Mouse (Mus musculus) kidney, postnatal 0 days (tissue): ENCODE measurements around the gene Popdc2. TPM values are rescaled to one million over a fixed set of nuclear protein-coding genes. Genes with fewer than 3 reads are reported as not detected.

ENCODE experiments used
- ATAC-seq: fragments of 200-750 bp; cut with Nextera tagmentation; replicated peaks from 2 replicates; pipeline ENCODE4 v1.8.0; 2017; ENCODE audit warnings: low read depth, moderate number of reproducible peaks, moderate TSS enrichment, moderate library complexity; ENCODE audit not compliant: low FRiP score
- DNase-seq: peaks from one replicate; pipeline ENCODE4 v3.0.0-alpha.2; 2016; ENCODE audit warnings: low spot score
- H3K27ac ChIP-seq: fragments of 300-500 bp; sonication (generic); 2 replicates; pipeline ENCODE4 v1.5.1; 2014; ENCODE audit warnings: mild to moderate bottlenecking
- H3K27me3 ChIP-seq: fragments of 300-500 bp; sonication (generic); 2 replicates; pipeline ENCODE4 v1.6.1; 2014; ENCODE audit warnings: low read length, mixed read lengths; ENCODE audit not compliant: insufficient read depth
- H3K36me3 ChIP-seq: fragments of 300-500 bp; sonication (generic); 2 replicates; pipeline ENCODE4 v1.6.1; 2014; ENCODE audit warnings: low read length, mixed read lengths; ENCODE audit not compliant: insufficient read depth
- H3K4me1 ChIP-seq: fragments of 300-500 bp; sonication (generic); replicated peaks from 2 replicates; pipeline ENCODE4 v1.6.1; 2014; ENCODE audit warnings: antibody characterized with exemption, low read length, mixed read lengths; ENCODE audit not compliant: insufficient read depth
- H3K4me2 ChIP-seq: fragments of 300-500 bp; sonication (generic); 2 replicates; pipeline ENCODE4 v1.6.1; 2014; ENCODE audit warnings: mild to moderate bottlenecking, low read length, moderate library complexity, mixed read lengths
- H3K4me3 ChIP-seq: fragments of 300-500 bp; sonication (generic); replicated peaks from 2 replicates; pipeline ENCODE4 v1.5.1; 2014; ENCODE audit warnings: low read depth, low read length
- H3K9ac ChIP-seq: fragments of 300-500 bp; sonication (generic); 2 replicates; pipeline ENCODE4 v1.6.1; 2014; ENCODE audit warnings: low read depth, low read length
- H3K9me3 ChIP-seq: fragments of 300-500 bp; sonication (generic); replicated peaks from 2 replicates; pipeline ENCODE4 v1.6.1; 2016; ENCODE audit warnings: low read length, inconsistent platforms, mixed read lengths
- CTCF ChIP-seq: IDR thresholded peaks from 2 replicates; pipeline ENCODE4 v1.5.1; 2016; ENCODE audit warnings: antibody characterized with exemption, low read depth, mild to moderate bottlenecking, moderate library complexity
- WGBS: fragments of 180-500 bp; shearing (Covaris S2); extraction: QIAGEN DNeasy Blood & Tissue Kit; methylation state at CpG from one replicate; pipeline ENCODE4 v1.1.7; 2014; 5-methylcytosine and 5-hydroxymethylcytosine counted together
- polyA plus RNA-seq: library from polyadenylated mRNA; unstranded; fragments of >200 nt; fragmentation: Nextera tagmentation; extraction: Ambion mirVana; gene quantifications from 2 replicates; pipeline ENCODE4 v1.2.1, GENCODE M21; 2015

The Popdc2 gene
- polyA plus RNA-seq, 1 experiment from 2014 or later = 0.55 TPM

GRCm38 (mm10) chr16:38359857-38360256, 2.2 kb upstream of the Popdc2 start:
- Histone ChIP-seq H3K36me3 (0 out of 2 replicates have a peak, but pooled peaks cover 6% of the 10 kb centered on the region), H3K4me2 (no peak overlapping the region), H3K4me1 (0 out of 2 replicates have a peak, but pooled peaks cover 3% of the 10 kb centered on the region), H3K9ac (no peak overlapping the region), H3K4me3 (no peak overlapping the region), H3K9me3 (no peaks in the 10 kb centered on the region), H3K27me3 (no peaks in the 10 kb centered on the region), H3K27ac (no peak overlapping the region)
- ATAC-seq (no peak), DNase-seq (no peak)
- TF ChIP-seq CTCF = no peak
- 69% methylated on average over 3 of the region's 3 CpGs for WGBS

- Histone ChIP-seq H3K4me3 (no peak overlapping the region), H3K27ac (no peak overlapping the region), H3K4me2 (no peak overlapping the region), H3K9ac (no peak overlapping the region), H3K4me1 (0 out of 2 replicates have a peak, but pooled peaks cover 3% of the 10 kb centered on the region), H3K27me3 (no peaks in the 10 kb centered on the region), H3K36me3 (0 out of 2 replicates have a peak, but pooled peaks cover 6% of the 10 kb centered on the region), H3K9me3 (no peaks in the 10 kb centered on the region)
- DNase-seq (no peak), ATAC-seq (peak; percentile 21; the same call in 1 of the 2 replicates)
- 43% methylated on average over 2 of the region's 2 CpGs for WGBS
- no peak for TF ChIP-seq CTCF
These were observed 1.7 kb upstream of the Popdc2 start for GRCm38 (mm10) chr16:38360317-38360716.

GRCm38 (mm10) chr16:38362493-38363255, 665 bp downstream of the Popdc2 start:
- WGBS = 66% methylated on average over 20 of the region's 20 CpGs
- no peak overlapping the region for H3K27ac ChIP-seq
- ATAC-seq (0 out of 2 replicates have a peak, but pooled peaks have one; percentile 25), DNase-seq (no peak)
- H3K4me3 ChIP-seq = no peak overlapping the region
- H3K4me1 ChIP-seq = 0 out of 2 replicates have a peak, but pooled peaks cover 3% of the 10 kb centered on the region
- H3K4me2 ChIP-seq = no peak overlapping the region
- no peak for TF ChIP-seq CTCF
- H3K9me3 ChIP-seq = no peaks in the 10 kb centered on the region
- H3K9ac ChIP-seq = no peak overlapping the region
- H3K27me3 ChIP-seq = no peaks in the 10 kb centered on the region
- H3K36me3 ChIP-seq = no peaks in the 10 kb centered on the region

- WGBS = 76% methylated on average over 3 of the region's 3 CpGs
- H3K27ac ChIP-seq = no peak overlapping the region
These were observed 1.2 kb downstream of the Popdc2 start for GRCm38 (mm10) chr16:38363256-38363595.

GRCm38 (mm10) chr16:38363657-38364056, 1.6 kb downstream of the Popdc2 start:
- no peak for TF ChIP-seq CTCF
- no peak for DNase-seq
- Histone ChIP-seq H3K27ac (no peak overlapping the region), H3K4me3 (no peak overlapping the region), H3K9ac (no peak overlapping the region), H3K27me3 (no peaks in the 10 kb centered on the region), H3K9me3 (no peaks in the 10 kb centered on the region), H3K4me1 (0 out of 2 replicates have a peak, but pooled peaks cover 3% of the 10 kb centered on the region), H3K36me3 (no peaks in the 10 kb centered on the region), H3K4me2 (no peak overlapping the region)
- no peak for ATAC-seq
- WGBS = 80% methylated on average over 7 of the region's 7 CpGs

More at GRCm38 (mm10) chr16:38363256-38363595, 1.2 kb downstream of the Popdc2 start:
- Histone ChIP-seq H3K9ac (no peak overlapping the region), H3K36me3 (no peaks in the 10 kb centered on the region), H3K4me3 (no peak overlapping the region), H3K4me2 (no peak overlapping the region), H3K4me1 (0 out of 2 replicates have a peak, but pooled peaks cover 3% of the 10 kb centered on the region), H3K9me3 (no peaks in the 10 kb centered on the region), H3K27me3 (no peaks in the 10 kb centered on the region)
- no peak for ATAC-seq
- no peak for TF ChIP-seq CTCF
- DNase-seq = no peak

GRCm38 (mm10) chr16:38365390-38365789, 3.4 kb downstream of the Popdc2 start:
- 87% methylated on average over 10 of the region's 10 CpGs for WGBS
- DNase-seq = no peak
- no peak for TF ChIP-seq CTCF
- H3K4me1 ChIP-seq = 0 out of 2 replicates have a peak, but pooled peaks cover 3% of the 10 kb centered on the region
- H3K4me2 ChIP-seq = no peak overlapping the region
- ATAC-seq = no peak
- H3K9me3 ChIP-seq = no peaks in the 10 kb centered on the region
- no peaks in the 10 kb centered on the region for H3K36me3 ChIP-seq
- H3K4me3 ChIP-seq = no peak overlapping the region
- no peak overlapping the region for H3K27ac ChIP-seq
- no peaks in the 10 kb centered on the region for H3K27me3 ChIP-seq
- H3K9ac ChIP-seq = no peak overlapping the region
